Mouse (Mus musculus): ENCODE results near the gene Hs2st1.

DNA sequence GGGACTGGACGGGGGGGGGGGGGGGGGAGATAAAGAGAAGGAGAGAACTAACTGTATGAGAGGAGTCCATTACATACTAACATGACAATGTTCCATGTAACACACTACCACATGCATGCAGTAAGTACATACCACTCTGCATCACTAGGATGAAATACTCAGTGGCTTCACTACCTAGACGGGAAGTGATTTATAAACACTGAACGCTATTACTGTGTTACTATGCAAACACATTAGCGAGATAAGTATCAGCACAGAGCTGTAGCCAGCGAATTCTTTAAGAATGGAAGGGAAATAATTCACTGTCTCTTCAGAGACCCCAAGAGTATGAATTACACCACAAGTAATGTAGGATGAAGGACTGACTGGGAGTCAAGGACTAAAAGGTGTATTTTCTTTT, 51.1 kb downstream of the Hs2st1 start:
- TF ChIP-seq POLR2A (IDR thresholded peaks at IDR 0.05; ENCODE audit: extremely low read depth, insufficient read depth, low read length) (no peak), CTCF (IDR thresholded peaks at IDR 0.05; ENCODE audit: extremely low read depth, insufficient read depth, low read length) (no peak)
